Mouse (Mus musculus) forebrain, postnatal 0 days (tissue): ENCODE results near the gene Sept7. TPM values are rescaled to one million over a fixed set of nuclear protein-coding genes. Genes with fewer than 3 reads are reported as not detected.
A peak's percentile ranks its signal among the peaks of the same experiment; 100 is the strongest.
"Not testable (repeated sequence)": the region's sequence is repeated elsewhere in the genome, so short reads cannot be mapped to it uniquely, and the experiment has no call there.

Source experiments
- ATAC-seq: fragments of 200-750 bp; cut with Nextera tagmentation; 2 replicates; pipeline ENCODE4 v1.8.0; 2017; ENCODE audit warnings: mild to moderate bottlenecking, moderate library complexity
- DNase-seq: peaks from one replicate; pipeline ENCODE4 v3.0.0-alpha.2; 2015
- H3K27ac ChIP-seq: fragments of 300-500 bp; sonication (generic); 2 replicates; pipeline ENCODE4 v1.5.1; 2014; ENCODE audit warnings: low read depth, mild to moderate bottlenecking, antibody characterized with exemption, low read length, moderate library complexity, mixed read lengths
- H3K27me3 ChIP-seq: fragments of 300-500 bp; sonication (generic); 2 replicates; pipeline ENCODE4 v1.6.1; 2014; ENCODE audit warnings: mild to moderate bottlenecking, low read length, mixed read lengths; ENCODE audit not compliant: insufficient read depth
- H3K36me3 ChIP-seq: fragments of 300-500 bp; sonication (generic); 2 replicates; pipeline ENCODE4 v1.6.1; 2014; ENCODE audit warnings: mild to moderate bottlenecking, moderate library complexity; ENCODE audit not compliant: insufficient read depth
- H3K4me1 ChIP-seq: fragments of 300-500 bp; sonication (generic); 2 replicates; pipeline ENCODE4 v1.6.1; 2014; ENCODE audit warnings: antibody characterized with exemption; ENCODE audit not compliant: insufficient read depth
- H3K4me2 ChIP-seq: fragments of 300-500 bp; sonication (generic); 2 replicates; pipeline ENCODE4 v1.6.1; 2014; ENCODE audit warnings: low read depth, mild to moderate bottlenecking, moderate library complexity
- H3K4me3 ChIP-seq: fragments of 300-500 bp; sonication (generic); 2 replicates; pipeline ENCODE4 v1.5.1; 2014; ENCODE audit warnings: low read depth, low read length, mixed read lengths
- H3K9ac ChIP-seq: fragments of 300-500 bp; sonication (generic); 2 replicates; pipeline ENCODE4 v1.6.1; 2014; ENCODE audit warnings: mild to moderate bottlenecking
- H3K9me3 ChIP-seq: fragments of 300-500 bp; sonication (generic); 2 replicates; pipeline ENCODE4 v1.6.1; 2016; ENCODE audit warnings: low read length
- CTCF ChIP-seq: sonication (generic); IDR thresholded peaks from 2 replicates; pipeline ENCODE4 v1.5.1; 2016; ENCODE audit warnings: antibody characterized with exemption, control low read depth, low read depth
- WGBS: fragments of 180-500 bp; shearing (Covaris S2); extraction: QIAGEN DNeasy Blood & Tissue Kit; methylation state at CpG from one replicate; pipeline ENCODE4 v1.1.7; 2014; 5-methylcytosine and 5-hydroxymethylcytosine counted together
- polyA plus RNA-seq: library from polyadenylated mRNA; unstranded; fragments of >200 nt; fragmentation: Nextera tagmentation; extraction: Ambion mirVana; gene quantifications from 2 replicates; pipeline ENCODE4 v1.2.1, GENCODE M21; 2015
- total RNA-seq: library from RNA; depleted of rRNA; stranded (reverse); fragments of >200 nt; gene quantifications from 2 replicates; pipeline ENCODE4 v1.2.3, GENCODE M21; 2014

Gene Sept7
- total and polyA plus RNA-seq, 2 experiments from 2014 or later = 233 to 277 TPM

DNA sequence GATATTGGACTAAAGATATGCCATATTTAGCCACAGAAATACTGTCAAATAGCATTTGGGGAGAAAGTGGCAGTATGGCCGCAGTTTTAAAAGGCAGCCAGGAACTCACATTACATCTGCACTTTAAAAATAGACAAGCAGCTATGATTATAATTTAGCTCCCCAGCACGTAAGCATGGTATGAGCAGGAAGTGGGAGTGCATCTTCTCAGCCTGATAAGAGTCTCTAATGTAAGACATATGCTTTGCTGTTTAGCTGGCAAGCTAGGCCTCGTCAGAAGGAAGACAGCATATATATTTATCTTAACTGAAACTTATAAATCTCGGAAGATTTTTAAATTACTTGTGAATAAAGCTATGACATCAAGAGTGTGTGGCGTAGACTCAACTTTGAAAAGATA lies 32.4 kb upstream of the Sept7 start:
- Histone ChIP-seq H3K36me3 (no peaks in the 10 kb centered on the region), H3K27ac (no peak overlapping the region), H3K27me3 (no peaks in the 10 kb centered on the region), H3K9ac (no peak overlapping the region), H3K9me3 (no peaks in the 10 kb centered on the region), H3K4me1 (no peaks in the 10 kb centered on the region; the same call in 1 of the 2 replicates), H3K4me3 (no peak overlapping the region), H3K4me2 (no peak overlapping the region)
- WGBS = 73% methylated on average over 5 of the region's 5 CpGs
- peak; percentile 56 for ATAC-seq
- no peak for TF ChIP-seq CTCF
- peak; percentile 27 for DNase-seq

DNA sequence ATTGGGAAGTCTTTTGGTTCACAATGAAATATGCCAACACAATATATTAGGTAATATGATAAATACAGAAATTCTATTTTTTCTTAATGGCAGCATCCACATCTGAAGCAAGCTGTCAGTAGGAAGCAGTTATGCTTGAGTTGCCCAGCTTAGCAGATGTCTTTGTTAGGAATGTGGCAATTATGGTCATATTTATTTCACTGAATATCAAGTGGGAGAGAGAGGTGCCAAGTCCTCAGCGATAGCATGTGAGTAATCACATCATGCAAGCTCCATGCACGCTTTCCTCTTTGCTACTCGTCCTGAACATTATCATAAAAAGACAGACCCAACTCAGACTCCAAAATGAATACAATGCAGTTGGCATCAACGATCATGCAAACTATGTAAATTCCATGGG lies 27.3 kb upstream of the Sept7 start:
- WGBS = 38% methylated on average over 4 of the region's 4 CpGs
- Histone ChIP-seq H3K4me1 (0 out of 2 replicates have a peak, but pooled peaks cover 3% of the 10 kb centered on the region), H3K27ac (no peak overlapping the region), H3K36me3 (no peaks in the 10 kb centered on the region), H3K27me3 (no peaks in the 10 kb centered on the region), H3K9ac (no peak overlapping the region), H3K4me2 (no peak overlapping the region), H3K9me3 (no peaks in the 10 kb centered on the region), H3K4me3 (no peak overlapping the region)
- ATAC-seq = peak; percentile 78
- DNase-seq = peak; percentile 57
- no peak for TF ChIP-seq CTCF

DNA sequence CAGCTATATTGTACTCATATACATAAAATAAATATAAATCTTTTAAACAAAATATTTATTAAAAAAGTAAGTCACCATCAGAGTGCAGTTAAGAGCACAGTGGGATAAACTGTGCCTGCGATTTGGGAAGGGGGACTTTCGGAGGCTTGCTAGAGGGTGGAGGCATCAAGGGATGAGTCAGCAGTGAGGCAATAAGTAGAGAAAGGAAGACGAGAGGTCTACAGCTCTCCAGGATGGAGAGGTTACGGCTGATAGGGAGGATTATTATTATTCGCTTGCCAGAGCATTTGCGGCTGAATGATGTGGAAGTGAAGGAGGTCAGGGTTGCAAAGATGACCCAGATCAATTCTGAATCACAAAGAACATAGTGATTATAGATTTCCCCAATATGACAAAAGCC lies 22.5 kb upstream of the Sept7 start:
- H3K9me3 ChIP-seq = no peaks in the 10 kb centered on the region
- 0 out of 2 replicates have a peak, but pooled peaks cover 3% of the 10 kb centered on the region for H3K4me1 ChIP-seq
- no peak overlapping the region for H3K4me2 ChIP-seq
- H3K36me3 ChIP-seq = no peaks in the 10 kb centered on the region
- no peak overlapping the region for H3K27ac ChIP-seq
- H3K27me3 ChIP-seq = no peaks in the 10 kb centered on the region
- no peak for DNase-seq
- H3K9ac ChIP-seq = no peak overlapping the region
- no peak for ATAC-seq
- no peak for TF ChIP-seq CTCF
- 89% methylated on average over 6 of the region's 6 CpGs for WGBS
- H3K4me3 ChIP-seq = no peak overlapping the region

DNA sequence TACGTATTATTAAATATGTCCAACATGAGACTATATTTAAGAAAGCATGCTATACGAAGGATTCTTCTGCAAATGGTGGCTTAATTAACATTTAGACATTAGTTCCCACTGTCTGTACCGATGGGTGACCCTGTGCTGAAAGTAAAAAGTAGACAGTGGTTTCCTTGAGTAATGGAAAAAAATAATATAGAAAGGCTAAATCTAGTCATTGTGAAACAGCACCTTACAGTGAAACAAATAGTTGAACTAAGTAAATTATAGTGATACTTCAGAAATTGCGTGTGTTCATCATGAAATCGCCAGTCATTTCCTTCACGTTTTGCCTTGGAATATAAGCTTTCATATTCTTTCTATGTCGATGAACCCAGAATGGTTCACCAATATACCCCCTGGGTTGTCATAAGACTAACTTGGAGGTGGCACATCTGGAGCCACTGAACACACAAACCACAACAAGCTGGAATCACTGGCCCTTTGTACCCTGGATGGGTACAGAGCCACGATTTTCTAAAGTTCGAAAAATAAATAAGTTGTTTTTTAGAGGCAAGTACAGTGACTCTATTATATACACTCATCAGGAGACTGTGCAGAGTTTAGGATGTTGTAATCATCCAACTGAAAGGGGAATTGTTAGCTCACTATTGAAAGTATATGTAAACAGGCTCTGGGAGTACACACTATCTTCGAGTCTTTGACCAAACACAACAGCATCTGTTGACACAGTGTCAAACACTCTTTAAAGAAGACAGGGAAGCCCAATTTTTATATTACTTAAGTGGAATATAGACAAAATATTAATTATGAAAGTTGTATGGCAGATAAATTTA lies 21.8 kb upstream of the Sept7 start:
- Histone ChIP-seq H3K9ac (no peak overlapping the region), H3K4me3 (no peak overlapping the region), H3K4me1 (no peaks in the 10 kb centered on the region), H3K9me3 (no peaks in the 10 kb centered on the region), H3K36me3 (no peaks in the 10 kb centered on the region), H3K27ac (no peak overlapping the region), H3K4me2 (no peak overlapping the region), H3K27me3 (no peaks in the 10 kb centered on the region)
- no peak for TF ChIP-seq CTCF
- ATAC-seq (0 out of 2 replicates have a peak, but pooled peaks have one; percentile 6), DNase-seq (no peak)
- 87% methylated on average over 10 of the region's 10 CpGs for WGBS

DNA sequence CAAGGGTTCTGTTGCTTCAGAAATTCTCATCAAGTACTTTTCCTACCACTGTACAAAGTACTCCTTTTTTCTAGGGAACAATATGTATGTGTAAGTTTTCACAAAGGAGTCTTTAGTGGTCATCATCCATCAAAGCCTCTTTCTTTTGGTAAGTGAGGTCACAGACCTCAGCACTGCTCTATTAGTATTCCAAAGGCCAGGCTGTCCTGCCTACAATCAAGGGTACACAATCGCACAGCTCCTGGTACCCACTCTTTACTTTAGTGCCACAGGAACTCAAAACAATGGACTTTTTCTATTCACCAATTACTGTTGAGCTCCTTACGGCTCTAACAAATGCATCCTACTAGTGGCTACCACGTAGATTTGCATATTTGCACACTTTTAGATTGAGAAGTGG lies 11.2 kb upstream of the Sept7 start:
- Histone ChIP-seq H3K36me3 (no peaks in the 10 kb centered on the region), H3K27ac (no peak overlapping the region), H3K4me3 (no peak overlapping the region), H3K9ac (no peak overlapping the region), H3K27me3 (no peaks in the 10 kb centered on the region), H3K4me1 (no peaks in the 10 kb centered on the region), H3K4me2 (no peak overlapping the region), H3K9me3 (no peaks in the 10 kb centered on the region)
- DNase-seq (no peak), ATAC-seq (no peak)
- WGBS = 43% methylated on average over 3 of the region's 3 CpGs
- no peak for TF ChIP-seq CTCF

DNA sequence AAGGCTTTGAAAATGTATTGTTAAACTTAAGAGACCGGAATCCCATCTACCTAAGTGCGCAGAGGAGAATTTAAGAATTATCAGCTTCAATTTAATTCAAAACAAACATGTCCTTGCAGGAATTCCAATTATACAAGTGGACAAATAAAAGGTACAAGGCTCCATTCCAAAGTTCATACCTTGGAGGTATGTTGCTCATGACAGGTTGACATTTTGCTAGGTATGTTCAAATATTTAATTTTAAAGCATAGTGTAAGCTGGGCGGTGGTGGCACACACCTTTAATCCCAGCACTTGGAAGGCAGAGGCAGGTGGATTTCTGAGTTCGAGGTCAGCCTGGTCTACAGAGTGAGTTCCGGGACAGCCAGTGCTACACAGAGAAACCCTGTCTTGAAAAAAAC lies 10.5 kb upstream of the Sept7 start:
- H3K4me3 ChIP-seq, H3K9ac ChIP-seq, H3K4me1 ChIP-seq, DNase-seq, H3K27me3 ChIP-seq, H3K36me3 ChIP-seq, H3K4me2 ChIP-seq, H3K27ac ChIP-seq, H3K9me3 ChIP-seq, ATAC-seq: not testable (repeated sequence)
- 92% methylated on average over 5 of the region's 5 CpGs for WGBS

DNA sequence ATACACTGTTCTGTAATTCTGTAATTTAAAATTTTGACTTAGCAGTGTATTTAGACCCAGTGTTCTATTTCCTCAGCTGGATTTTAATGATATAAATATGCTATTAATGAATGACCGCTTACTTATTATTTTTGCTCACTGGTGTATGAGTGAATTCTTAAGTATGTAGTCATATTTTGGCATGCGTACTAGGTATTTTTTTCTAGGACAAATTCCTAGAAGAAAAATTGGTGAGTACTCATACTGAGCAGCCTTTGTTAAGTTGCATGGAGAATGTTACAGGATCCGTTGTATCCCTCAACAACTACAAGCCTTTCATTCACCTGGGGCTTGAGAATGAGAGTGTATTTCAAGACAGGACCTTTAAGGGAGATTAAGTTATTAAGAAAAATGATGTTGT lies 10.0 kb upstream of the Sept7 start:
- Histone ChIP-seq H3K36me3 (no peaks in the 10 kb centered on the region), H3K27me3 (no peaks in the 10 kb centered on the region), H3K4me3 (no peak overlapping the region), H3K9ac (no peak overlapping the region), H3K9me3 (no peaks in the 10 kb centered on the region), H3K4me2 (no peak overlapping the region), H3K27ac (no peak overlapping the region), H3K4me1 (no peaks in the 10 kb centered on the region)
- no peak for TF ChIP-seq CTCF
- no peak for DNase-seq
- WGBS = 91% methylated on average over 3 of the region's 3 CpGs
- ATAC-seq = no peak
